Mouse (Mus musculus) midbrain, postnatal 0 days (tissue): ENCODE measurements around the gene Gpr4. TPM values are rescaled to one million over a fixed set of nuclear protein-coding genes. Genes with fewer than 3 reads are reported as not detected.

Source experiments
- ATAC-seq: fragments of 200-750 bp; cut with Nextera tagmentation; 2 replicates; pipeline ENCODE4 v1.8.0; 2017; ENCODE audit warnings: moderate number of reproducible peaks, mild to moderate bottlenecking, moderate TSS enrichment, moderate library complexity; ENCODE audit not compliant: low FRiP score
- DNase-seq: peaks from one replicate; pipeline ENCODE4 v3.0.0-alpha.2; 2015; ENCODE audit warnings: low spot score
- H3K27ac ChIP-seq: fragments of 300-500 bp; sonication (generic); 2 replicates; pipeline ENCODE4 v1.5.1; 2014; ENCODE audit warnings: low read depth, mild to moderate bottlenecking, low read length, mixed read lengths
- H3K27me3 ChIP-seq: fragments of 300-500 bp; sonication (generic); 2 replicates; pipeline ENCODE4 v1.6.1; 2014; ENCODE audit warnings: low read length, control low read depth, mixed read lengths; ENCODE audit not compliant: insufficient read depth
- H3K36me3 ChIP-seq: fragments of 300-500 bp; sonication (generic); 2 replicates; pipeline ENCODE4 v1.6.1; 2014; ENCODE audit warnings: low read length, control low read depth, mixed read lengths; ENCODE audit not compliant: insufficient read depth
- H3K4me1 ChIP-seq: fragments of 300-500 bp; sonication (generic); 2 replicates; pipeline ENCODE4 v1.6.1; 2014; ENCODE audit warnings: mild to moderate bottlenecking, control low read depth, antibody characterized with exemption, low read length, mixed read lengths; ENCODE audit not compliant: insufficient read depth
- H3K4me2 ChIP-seq: fragments of 300-500 bp; sonication (generic); 2 replicates; pipeline ENCODE4 v1.6.1; 2014; ENCODE audit warnings: low read depth, mild to moderate bottlenecking, low read length, mixed read lengths; ENCODE audit not compliant: poor library complexity, severe bottlenecking
- H3K4me3 ChIP-seq: fragments of 300-500 bp; sonication (generic); 2 replicates; pipeline ENCODE4 v1.5.1; 2014; ENCODE audit warnings: low read depth, mild to moderate bottlenecking, low read length, moderate library complexity
- H3K9ac ChIP-seq: fragments of 300-500 bp; sonication (generic); replicated peaks from 2 replicates; pipeline ENCODE4 v1.6.1; 2014; ENCODE audit warnings: mild to moderate bottlenecking, low read length, moderate library complexity, mixed read lengths; ENCODE audit not compliant: poor library complexity, severe bottlenecking
- H3K9me3 ChIP-seq: fragments of 300-500 bp; sonication (generic); 2 replicates; pipeline ENCODE4 v1.6.1; 2016; ENCODE audit warnings: low read length, control low read depth
- CTCF ChIP-seq: IDR thresholded peaks from 2 replicates; pipeline ENCODE4 v1.5.1; 2016; ENCODE audit warnings: antibody characterized with exemption, mild to moderate bottlenecking
- WGBS: fragments of 180-500 bp; shearing (Covaris S2); extraction: QIAGEN DNeasy Blood & Tissue Kit; methylation state at CpG from one replicate; pipeline ENCODE4 v1.1.7; 2014; 5-methylcytosine and 5-hydroxymethylcytosine counted together
- polyA plus RNA-seq: library from polyadenylated mRNA; unstranded; fragments of >200 nt; fragmentation: Nextera tagmentation; extraction: Ambion mirVana; gene quantifications from 2 replicates; pipeline ENCODE4 v1.2.1, GENCODE M21; 2015
- total RNA-seq: library from RNA; depleted of rRNA; stranded (reverse); fragments of >200 nt; gene quantifications from 2 replicates; pipeline ENCODE4 v1.2.3, GENCODE M21; 2014

Gpr4 gene
- total and polyA plus RNA-seq, 2 experiments from 2014 or later = 4.7 to 6.2 TPM

DNA sequence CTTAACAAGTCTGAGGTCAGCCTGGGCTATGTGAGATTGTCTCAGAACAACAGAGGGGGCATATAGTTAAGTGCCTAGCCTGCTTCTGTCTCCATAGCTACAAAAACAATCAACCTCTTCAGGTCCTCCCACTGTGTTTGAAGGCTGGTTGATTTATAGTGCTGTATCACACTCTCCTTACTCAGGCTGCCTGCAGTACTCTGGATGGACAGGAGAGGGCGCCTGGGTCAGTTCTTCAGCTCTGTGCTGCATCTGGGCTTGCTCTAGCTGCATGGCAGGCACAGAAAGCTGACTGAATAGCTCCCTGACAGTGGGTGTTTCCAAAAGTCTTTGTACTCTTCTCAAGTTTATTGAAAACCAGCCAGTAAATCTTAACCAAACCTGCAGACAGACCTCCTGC is 27.1 kb downstream of the Gpr4 start:
- no peak overlapping the region for H3K4me3 ChIP-seq
- peak; percentile 86 for ATAC-seq
- H3K27me3 ChIP-seq = no peaks in the 10 kb centered on the region
- 0% methylated on average over 1 of the region's 1 CpGs for WGBS
- H3K9me3 ChIP-seq = no peaks in the 10 kb centered on the region
- H3K4me1 ChIP-seq = no peaks in the 10 kb centered on the region
- no peak overlapping the region for H3K27ac ChIP-seq
- H3K4me2 ChIP-seq = no peak overlapping the region
- no peak overlapping the region for H3K9ac ChIP-seq
- H3K36me3 ChIP-seq = no peaks in the 10 kb centered on the region; the same call in 1 of the 2 replicates
- TF ChIP-seq CTCF = peak; percentile 97
- peak; percentile 92 for DNase-seq

DNA sequence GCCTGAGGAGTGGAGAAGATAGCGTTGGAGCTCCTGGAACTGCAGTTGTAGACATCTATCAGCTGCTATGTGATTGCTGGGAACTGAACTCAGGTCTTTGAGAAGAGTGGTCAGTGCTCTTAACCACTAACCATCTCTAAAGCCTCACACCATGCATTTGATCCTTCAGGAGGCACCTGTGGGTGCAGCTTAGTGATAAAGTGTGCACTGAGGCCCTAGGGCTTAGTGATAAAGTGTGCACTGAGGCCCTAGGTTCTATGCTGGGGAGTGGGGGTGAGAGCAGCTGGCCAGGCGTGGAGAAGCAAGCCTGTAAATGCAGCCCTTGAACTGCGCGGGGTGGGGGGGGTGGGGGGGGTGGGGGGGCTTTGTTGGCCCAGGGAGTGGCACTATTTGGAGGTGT is 27.6 kb downstream of the Gpr4 start:
- no peak for ATAC-seq
- no peak overlapping the region for H3K27ac ChIP-seq
- TF ChIP-seq CTCF = no peak

GRCm38 (mm10) chr7:19240905-19241463 is 28.6 kb downstream of the Gpr4 start:
- no peaks in the 10 kb centered on the region for H3K4me1 ChIP-seq
- no peak overlapping the region for H3K27ac ChIP-seq
- TF ChIP-seq CTCF = no peak
- H3K27me3 ChIP-seq = no peaks in the 10 kb centered on the region
- H3K4me3 ChIP-seq = no peak overlapping the region
- H3K9me3 ChIP-seq = no peaks in the 10 kb centered on the region
- no peak for ATAC-seq
- H3K9ac ChIP-seq = no peak overlapping the region
- no peak for DNase-seq
- H3K4me2 ChIP-seq = no peak overlapping the region
- 95% methylated on average over 8 of the region's 8 CpGs for WGBS
- peaks cover 6% of the 10 kb centered on the region for H3K36me3 ChIP-seq

More for the DNA sequence above, 27.6 kb downstream of the Gpr4 start:
- Histone ChIP-seq H3K4me1 (no peaks in the 10 kb centered on the region), H3K27me3 (no peaks in the 10 kb centered on the region), H3K4me2 (no peak overlapping the region), H3K4me3 (no peak overlapping the region), H3K9me3 (no peaks in the 10 kb centered on the region), H3K36me3 (peaks cover 1% of the 10 kb centered on the region), H3K9ac (no peak overlapping the region)
- DNase-seq = no peak
- WGBS = 59% methylated on average over 4 of the region's 4 CpGs

GRCm38 (mm10) chr7:19242005-19242404 is 29.7 kb downstream of the Gpr4 start:
- WGBS = 92% methylated on average over 1 of the region's 1 CpGs
- ATAC-seq (no peak), DNase-seq (no peak)
- Histone ChIP-seq H3K27me3 (no peaks in the 10 kb centered on the region), H3K9ac (no peak overlapping the region), H3K36me3 (peaks cover 10% of the 10 kb centered on the region; the same call in 1 of the 2 replicates), H3K4me2 (no peak overlapping the region), H3K4me1 (no peaks in the 10 kb centered on the region), H3K9me3 (no peaks in the 10 kb centered on the region), H3K4me3 (no peak overlapping the region), H3K27ac (no peak overlapping the region)
- TF ChIP-seq CTCF = no peak

- DNase-seq = peak; percentile 46
These were observed 31.5 kb downstream of the Gpr4 start for GRCm38 (mm10) chr7:19243858-19244257.

DNA sequence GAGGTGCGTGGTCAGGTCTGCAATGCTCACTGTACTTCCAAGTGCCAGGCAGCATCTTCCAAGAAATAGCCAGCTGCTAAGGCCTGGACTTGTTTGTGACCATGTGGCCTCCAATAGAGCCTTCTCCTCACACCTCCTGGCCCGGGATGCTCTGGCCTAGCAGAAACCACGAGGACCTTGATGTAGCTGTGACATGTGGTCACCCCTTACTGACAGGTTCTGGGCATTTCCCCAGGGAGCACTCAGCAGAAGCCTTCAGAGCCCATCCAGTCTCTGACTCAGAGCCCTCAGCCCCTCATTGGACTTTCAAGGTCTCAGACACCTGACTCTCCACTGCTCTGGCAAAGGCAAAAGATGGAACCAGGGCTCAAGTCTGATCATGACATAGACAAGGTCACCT is 32.7 kb downstream of the Gpr4 start:
- no peak overlapping the region for H3K4me2 ChIP-seq
- no peak for TF ChIP-seq CTCF
- H3K27me3 ChIP-seq = no peaks in the 10 kb centered on the region
- ATAC-seq = no peak
- no peaks in the 10 kb centered on the region for H3K9me3 ChIP-seq
- peaks cover 12% of the 10 kb centered on the region for H3K36me3 ChIP-seq
- DNase-seq = no peak
- 95% methylated on average over 3 of the region's 3 CpGs for WGBS
- no peak overlapping the region for H3K4me3 ChIP-seq
- H3K27ac ChIP-seq = no peak overlapping the region
- H3K9ac ChIP-seq = no peak overlapping the region
- no peaks in the 10 kb centered on the region for H3K4me1 ChIP-seq

More at GRCm38 (mm10) chr7:19243858-19244257, 31.5 kb downstream of the Gpr4 start:
- Histone ChIP-seq H3K36me3 (peaks cover 12% of the 10 kb centered on the region), H3K27ac (no peak overlapping the region), H3K4me3 (no peak overlapping the region), H3K27me3 (no peaks in the 10 kb centered on the region), H3K4me1 (no peaks in the 10 kb centered on the region), H3K9ac (no peak overlapping the region), H3K9me3 (no peaks in the 10 kb centered on the region), H3K4me2 (no peak overlapping the region)
- ATAC-seq = no peak
- WGBS = 50% methylated on average over 5 of the region's 5 CpGs
- no peak for TF ChIP-seq CTCF
